Mouse (Mus musculus) testis, postnatal 14 days (tissue): ENCODE measurements around the gene Mgst1.
A peak's percentile ranks its signal among the peaks of the same experiment; 100 is the strongest.

Source experiments
- DNase-seq: peaks from one replicate; pipeline ENCODE4 v3.0.0; 2021; ENCODE audit warnings: low spot score

Mgst1 gene

GRCm38 (mm10) chr6:138139930-138140329, at the start of gene Mgst1:
Gene Mgst1 (plus strand): TSS chr6:138140316.
- DNase-seq = no peak

GRCm38 (mm10) chr6:138092432-138092831, 47.7 kb upstream of the Mgst1 start:
- DNase-seq = no peak

GRCm38 (mm10) chr6:138095060-138095459, 45.1 kb upstream of the Mgst1 start:
- no peak for DNase-seq

GRCm38 (mm10) chr6:138099646-138100045, 40.5 kb upstream of the Mgst1 start:
- DNase-seq = no peak

- DNase-seq = no peak
These were observed 38.3 kb upstream of the Mgst1 start for GRCm38 (mm10) chr6:138101843-138102242.

GRCm38 (mm10) chr6:138102940-138103339, 37.2 kb upstream of the Mgst1 start:
- no peak for DNase-seq

GRCm38 (mm10) chr6:138104559-138104958, 35.6 kb upstream of the Mgst1 start:
- DNase-seq = no peak

GRCm38 (mm10) chr6:138117496-138117895, 22.6 kb upstream of the Mgst1 start:
- no peak for DNase-seq

GRCm38 (mm10) chr6:138128392-138129335, 11.5 kb upstream of the Mgst1 start:
- no peak for DNase-seq

- DNase-seq = no peak
These were observed 9.6 kb upstream of the Mgst1 start for GRCm38 (mm10) chr6:138130541-138130940.

GRCm38 (mm10) chr6:138140336-138140735, 220 bp downstream of the Mgst1 start:
- DNase-seq = peak; percentile 56

- DNase-seq = peak; percentile 71
These were observed 1.0 kb downstream of the Mgst1 start for GRCm38 (mm10) chr6:138141111-138141592.

- DNase-seq = no peak
These were observed 2.5 kb downstream of the Mgst1 start for GRCm38 (mm10) chr6:138142604-138143003.

GRCm38 (mm10) chr6:138143450-138143849, 3.3 kb downstream of the Mgst1 start:
- DNase-seq = peak; percentile 24

- DNase-seq = peak; percentile 49
These were observed 13.0 kb downstream of the Mgst1 start for GRCm38 (mm10) chr6:138153111-138153510.

GRCm38 (mm10) chr6:138163920-138164319, 23.8 kb downstream of the Mgst1 start:
- no peak for DNase-seq

- DNase-seq = no peak
These were observed 31.5 kb downstream of the Mgst1 start for GRCm38 (mm10) chr6:138171480-138172224.
